Mouse (Mus musculus) fat pad, adult 2 months (tissue): ENCODE data around the gene Kcnn3.

Experiments
- DNase-seq: peaks from one replicate; pipeline ENCODE4 v3.0.0-alpha.2; 2011; ENCODE audit warnings: low read depth, low spot score; ENCODE audit errors: extremely low read depth

Kcnn3 gene

GRCm38 (mm10) chr3:89516321-89516720 lies 3.6 kb upstream of the Kcnn3 start:
- DNase-seq, result no peak

- DNase-seq, result no peak
Measured at GRCm38 (mm10) chr3:89520618-89521502, 896 bp downstream of the Kcnn3 start.

- no peak for DNase-seq
Measured at GRCm38 (mm10) chr3:89521503-89521854, 1.5 kb downstream of the Kcnn3 start.

GRCm38 (mm10) chr3:89522450-89523128 lies 2.6 kb downstream of the Kcnn3 start:
- DNase-seq, result no peak

GRCm38 (mm10) chr3:89526298-89527090 lies 6.5 kb downstream of the Kcnn3 start:
- DNase-seq, result no peak

GRCm38 (mm10) chr3:89529796-89530195 lies 9.8 kb downstream of the Kcnn3 start:
- no peak for DNase-seq

GRCm38 (mm10) chr3:89534566-89535097 lies 14.7 kb downstream of the Kcnn3 start:
- DNase-seq, result no peak

GRCm38 (mm10) chr3:89535147-89535546 lies 15.2 kb downstream of the Kcnn3 start:
- DNase-seq, result no peak

- DNase-seq, result no peak
Measured at GRCm38 (mm10) chr3:89539036-89539739, 19.2 kb downstream of the Kcnn3 start.

GRCm38 (mm10) chr3:89539740-89540370 lies 19.9 kb downstream of the Kcnn3 start:
- no peak for DNase-seq

- no peak for DNase-seq
Measured at GRCm38 (mm10) chr3:89540371-89540743, 20.4 kb downstream of the Kcnn3 start.

GRCm38 (mm10) chr3:89546951-89547350 lies 27.0 kb downstream of the Kcnn3 start:
- no peak for DNase-seq

- no peak for DNase-seq
Measured at GRCm38 (mm10) chr3:89548805-89549204, 28.8 kb downstream of the Kcnn3 start.

GRCm38 (mm10) chr3:89549488-89549887 lies 29.5 kb downstream of the Kcnn3 start:
- DNase-seq, result no peak

GRCm38 (mm10) chr3:89551880-89552279 lies 31.9 kb downstream of the Kcnn3 start:
- DNase-seq, result no peak

- no peak for DNase-seq
Measured at GRCm38 (mm10) chr3:89553432-89553831, 33.5 kb downstream of the Kcnn3 start.

GRCm38 (mm10) chr3:89553946-89554345 lies 34.0 kb downstream of the Kcnn3 start:
- DNase-seq, result no peak

- no peak for DNase-seq
Measured at GRCm38 (mm10) chr3:89554587-89554986, 34.6 kb downstream of the Kcnn3 start.

- DNase-seq, result no peak
Measured at GRCm38 (mm10) chr3:89557811-89558210, 37.8 kb downstream of the Kcnn3 start.
